Mouse (Mus musculus): ENCODE results near the gene Olfr266. TPM values are rescaled to one million over a fixed set of nuclear protein-coding genes. Genes with fewer than 3 reads are reported as not detected.

Olfr266 gene
- total RNA-seq (2017), result not detected in 2 replicates

GRCm38 (mm10) chr3:106826187-106826586, at the start of gene Olfr266:
TSS of gene Olfr266 (minus strand) at chr3:106826287.
- no peak for ATAC-seq (ENCODE audit: extremely low read depth, insufficient number of reproducible peaks, low FRiP score, poor library complexity, severe bottlenecking)

GRCm38 (mm10) chr3:106875626-106876025, 49.5 kb upstream of the Olfr266 start:
- ATAC-seq (ENCODE audit: extremely low read depth, insufficient number of reproducible peaks, low FRiP score, poor library complexity, severe bottlenecking), result no peak

- peak; percentile 88 for ATAC-seq (ENCODE audit: extremely low read depth, insufficient number of reproducible peaks, low FRiP score, poor library complexity, severe bottlenecking)
Observed at GRCm38 (mm10) chr3:106872893-106873292, 46.8 kb upstream of the Olfr266 start.

GRCm38 (mm10) chr3:106832107-106832506, 6.0 kb upstream of the Olfr266 start:
- peak; percentile 82; the same call in 1 of the 2 replicates for ATAC-seq (ENCODE audit: extremely low read depth, insufficient number of reproducible peaks, low FRiP score, poor library complexity, severe bottlenecking)

GRCm38 (mm10) chr3:106817676-106818075, 8.4 kb downstream of the Olfr266 start:
- no peak for ATAC-seq (ENCODE audit: extremely low read depth, insufficient number of reproducible peaks, low FRiP score, poor library complexity, severe bottlenecking)

- peak; percentile 98 for ATAC-seq (ENCODE audit: extremely low read depth, insufficient number of reproducible peaks, low FRiP score, poor library complexity, severe bottlenecking)
Observed at GRCm38 (mm10) chr3:106808972-106809695, 17.0 kb downstream of the Olfr266 start.

- ATAC-seq (ENCODE audit: extremely low read depth, insufficient number of reproducible peaks, low FRiP score, poor library complexity, severe bottlenecking), result peak; percentile 74
Observed at GRCm38 (mm10) chr3:106798079-106798478, 28.0 kb downstream of the Olfr266 start.

- peak; percentile 89 for ATAC-seq (ENCODE audit: extremely low read depth, insufficient number of reproducible peaks, low FRiP score, poor library complexity, severe bottlenecking)
Observed at GRCm38 (mm10) chr3:106789930-106790329, 36.2 kb downstream of the Olfr266 start, which contains the start of gene Cd53. TSS of gene Cd53 (minus strand) at chr3:106790149.

GRCm38 (mm10) chr3:106788440-106788887, 37.6 kb downstream of the Olfr266 start:
- peak; percentile 52 for ATAC-seq (ENCODE audit: extremely low read depth, insufficient number of reproducible peaks, low FRiP score, poor library complexity, severe bottlenecking)

GRCm38 (mm10) chr3:106787972-106788371, 38.1 kb downstream of the Olfr266 start:
- peak; percentile 35; the same call in 1 of the 2 replicates for ATAC-seq (ENCODE audit: extremely low read depth, insufficient number of reproducible peaks, low FRiP score, poor library complexity, severe bottlenecking)

- ATAC-seq (ENCODE audit: extremely low read depth, insufficient number of reproducible peaks, low FRiP score, poor library complexity, severe bottlenecking), result peak; percentile 44
Observed at GRCm38 (mm10) chr3:106785130-106785529, 41.0 kb downstream of the Olfr266 start.

GRCm38 (mm10) chr3:106771834-106772233, 54.3 kb downstream of the Olfr266 start:
- 0 out of 2 replicates have a peak, but pooled peaks have one; percentile 53 for ATAC-seq (ENCODE audit: extremely low read depth, insufficient number of reproducible peaks, low FRiP score, poor library complexity, severe bottlenecking)

Other genes starting within 250 kb of the Olfr266 start
- 90.7 and 106 TPM in 2 replicates for gene Lrif1, start 141.3 kb downstream of the Olfr266 start, total RNA-seq (2017)
- gene Cd53, start 36.1 kb downstream of the Olfr266 start, total RNA-seq (2017), result 742 and 854 TPM in 2 replicates
- gene Kcna3, start 209.9 kb upstream of the Olfr266 start, total RNA-seq (2017), result 32.2 and 32.3 TPM in 2 replicates

Measured in neutrophil, adult 5-6 weeks (primary cell).